Mouse (Mus musculus) testis, adult 2 months (tissue): ENCODE measurements around the gene Crygn. TPM values are rescaled to one million over a fixed set of nuclear protein-coding genes. Genes with fewer than 3 reads are reported as not detected.
"Not testable (repeated sequence)": the region's sequence is repeated elsewhere in the genome, so short reads cannot be mapped to it uniquely, and the experiment has no call there.

ENCODE experiments used
- H3K27ac ChIP-seq: fragments of 200-500 bp; 2 replicates; pipeline ENCODE4 v1.5.1; 2012; ENCODE audit warnings: low read depth, low read length; ENCODE audit not compliant: control insufficient read depth, insufficient read depth
- H3K27me3 ChIP-seq: fragments of 200-500 bp; 2 replicates; pipeline ENCODE4 v1.6.1; 2012; ENCODE audit warnings: mild to moderate bottlenecking, low read length, moderate library complexity; ENCODE audit not compliant: control insufficient read depth, insufficient read depth
- H3K36me3 ChIP-seq: fragments of 200-500 bp; 2 replicates; pipeline ENCODE4 v1.6.1; 2012; ENCODE audit warnings: mild to moderate bottlenecking, low read length; ENCODE audit not compliant: control insufficient read depth, insufficient read depth
- H3K4me1 ChIP-seq: fragments of 200-500 bp; 2 replicates; pipeline ENCODE4 v1.6.1; 2012; ENCODE audit warnings: low read length; ENCODE audit not compliant: control insufficient read depth, insufficient read depth
- H3K4me3 ChIP-seq: fragments of 200-500 bp; 2 replicates; pipeline ENCODE4 v1.5.1; 2012; ENCODE audit warnings: low read depth, mild to moderate bottlenecking, low read length, moderate library complexity, mixed read lengths; ENCODE audit not compliant: control insufficient read depth
- CTCF ChIP-seq: fragments of 200-500 bp; IDR thresholded peaks from 2 replicates; pipeline ENCODE4 v1.5.1; 2012; ENCODE audit warnings: low read depth, mild to moderate bottlenecking, inconsistent platforms, low read length, moderate library complexity; ENCODE audit not compliant: control insufficient read depth, insufficient read depth, insufficient replicate concordance
- POLR2A ChIP-seq: fragments of 200-500 bp; IDR thresholded peaks from 2 replicates; pipeline ENCODE4 v1.6.1; 2012; ENCODE audit warnings: low read depth, mild to moderate bottlenecking, inconsistent platforms, low read length, moderate library complexity; ENCODE audit not compliant: control insufficient read depth
- polyA plus RNA-seq: library from polyadenylated mRNA; depleted of rRNA; stranded (reverse); fragments of >200 nt; gene quantifications from 2 replicates; pipeline ENCODE4 v1.2.3, GENCODE M21; 2012

Gene Crygn
- polyA plus RNA-seq, 1 experiment: not detected

- TF ChIP-seq POLR2A (no peak), CTCF (no peak)
- Histone ChIP-seq H3K27me3 (no peaks in the 10 kb centered on the region), H3K4me1 (peaks cover 9% of the 10 kb centered on the region), H3K36me3 (no peaks in the 10 kb centered on the region), H3K27ac (no peak overlapping the region), H3K4me3 (no peak overlapping the region)
Measured at GRCm38 (mm10) chr5:24782957-24783356, 25.1 kb upstream of the Crygn start.

GRCm38 (mm10) chr5:24781048-24781447 lies 23.2 kb upstream of the Crygn start:
- Histone ChIP-seq H3K27ac (no peak overlapping the region), H3K4me3 (no peak overlapping the region), H3K27me3 (no peaks in the 10 kb centered on the region), H3K4me1 (peaks cover 9% of the 10 kb centered on the region), H3K36me3 (no peaks in the 10 kb centered on the region)
- TF ChIP-seq POLR2A (no peak), CTCF (no peak)

GRCm38 (mm10) chr5:24779881-24780512 lies 22.2 kb upstream of the Crygn start:
- H3K4me3 ChIP-seq: no peak overlapping the region
- H3K27me3 ChIP-seq: no peaks in the 10 kb centered on the region
- no peaks in the 10 kb centered on the region for H3K36me3 ChIP-seq
- peaks cover 9% of the 10 kb centered on the region for H3K4me1 ChIP-seq
- TF ChIP-seq CTCF (peak; percentile 27; the same call in 1 of the 2 replicates), POLR2A (no peak)
- H3K27ac ChIP-seq: no peak overlapping the region

- Histone ChIP-seq H3K4me3 (no peak overlapping the region), H3K36me3 (no peaks in the 10 kb centered on the region), H3K27ac (no peak overlapping the region), H3K4me1 (peaks cover 9% of the 10 kb centered on the region), H3K27me3 (no peaks in the 10 kb centered on the region)
- no peak for TF ChIP-seq POLR2A
- TF ChIP-seq CTCF: no peak
Measured at GRCm38 (mm10) chr5:24779321-24779720, 21.5 kb upstream of the Crygn start.

GRCm38 (mm10) chr5:24778843-24779140 lies 21.0 kb upstream of the Crygn start:
- no peak for TF ChIP-seq POLR2A
- Histone ChIP-seq H3K27ac (no peak overlapping the region), H3K4me1 (peaks cover 9% of the 10 kb centered on the region), H3K36me3 (no peaks in the 10 kb centered on the region), H3K4me3 (no peak overlapping the region), H3K27me3 (no peaks in the 10 kb centered on the region)

GRCm38 (mm10) chr5:24778082-24778842 lies 20.5 kb upstream of the Crygn start:
- Histone ChIP-seq H3K4me1 (peaks cover 9% of the 10 kb centered on the region), H3K36me3 (no peaks in the 10 kb centered on the region), H3K27me3 (no peaks in the 10 kb centered on the region), H3K4me3 (no peak overlapping the region), H3K27ac (no peak overlapping the region)
- TF ChIP-seq CTCF: no peak
- TF ChIP-seq POLR2A: no peak

- H3K27ac ChIP-seq: no peak overlapping the region
- TF ChIP-seq CTCF: peak; percentile 62; the same call in 1 of the 2 replicates
- no peak for TF ChIP-seq POLR2A
- H3K4me1 ChIP-seq: peaks cover 9% of the 10 kb centered on the region
- no peak overlapping the region for H3K4me3 ChIP-seq
- H3K36me3 ChIP-seq: no peaks in the 10 kb centered on the region
- H3K27me3 ChIP-seq: no peaks in the 10 kb centered on the region
Measured at GRCm38 (mm10) chr5:24776681-24777080, 18.9 kb upstream of the Crygn start.

GRCm38 (mm10) chr5:24774549-24774948 lies 16.7 kb upstream of the Crygn start:
- H3K4me3 ChIP-seq, H3K27me3 ChIP-seq, H3K27ac ChIP-seq, H3K4me1 ChIP-seq, H3K36me3 ChIP-seq: not testable (repeated sequence)
